Mouse (Mus musculus): ENCODE results near the gene Bach1. TPM values are rescaled to one million over a fixed set of nuclear protein-coding genes. Genes with fewer than 3 reads are reported as not detected.
A peak's percentile ranks its signal among the peaks of the same experiment; 100 is the strongest.

The Bach1 gene
- polyA plus RNA-seq, 1 experiment: 0.85 TPM

DNA sequence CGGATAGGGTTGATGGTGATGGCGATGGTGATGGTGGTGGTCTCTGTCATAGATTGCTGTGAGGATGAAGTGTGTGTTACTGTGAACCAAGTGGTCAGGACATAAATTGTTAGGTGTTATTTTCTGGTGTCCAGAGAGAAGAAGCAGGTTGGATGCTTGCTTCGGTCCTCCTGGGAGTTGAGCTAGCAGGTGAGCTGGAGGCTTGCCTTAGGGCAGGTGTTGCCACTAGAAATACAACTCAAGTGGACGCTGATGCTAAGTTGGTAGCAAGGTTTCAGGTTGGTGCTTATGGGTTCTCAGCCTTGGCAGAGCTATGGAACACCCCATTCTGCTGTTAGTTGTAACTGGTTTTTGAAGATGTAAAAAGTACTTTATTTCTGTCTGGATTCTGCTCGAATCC lies 4.1 kb downstream of the Bach1 start:
- Histone ChIP-seq H3K4me1 (ENCODE audit: control insufficient read depth) (peaks cover 83% of the 10 kb centered on the region), H3K9me3 (ENCODE audit: control insufficient read depth, low read length) (no peaks in the 10 kb centered on the region), H3K36me3 (ENCODE audit: control insufficient read depth) (peaks cover 33% of the 10 kb centered on the region), H3K27me3 (ENCODE audit: control insufficient read depth) (no peaks in the 10 kb centered on the region), H3K4me3 (replicated peaks) (peak overlapping the region; percentile 0)
- TF ChIP-seq TAL1 (IDR thresholded peaks at IDR 0.05; ENCODE audit: low read length) (no peak), GATA1 (IDR thresholded peaks at IDR 0.05; ENCODE audit: low read length) (no peak)

DNA sequence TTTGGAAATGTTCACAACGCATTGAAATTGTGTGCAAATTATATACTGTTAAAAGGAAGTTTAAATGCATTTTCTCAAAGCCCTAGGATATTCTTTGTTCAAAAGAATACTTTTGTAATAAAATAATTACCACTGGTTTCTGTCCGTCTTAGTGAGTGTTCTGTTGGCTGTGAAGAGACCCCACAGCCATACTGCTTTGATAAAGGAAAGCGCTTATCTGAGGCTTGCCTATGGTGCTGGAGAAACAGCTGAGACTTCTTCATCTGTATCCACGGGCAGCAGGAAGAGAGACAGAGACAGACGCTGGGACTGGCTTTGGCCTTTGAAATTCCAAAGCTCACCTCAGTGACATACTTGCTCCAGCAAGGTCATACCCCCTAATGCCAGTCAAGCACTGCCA lies 5.5 kb downstream of the Bach1 start:
- Histone ChIP-seq H3K9me3 (ENCODE audit: control insufficient read depth, low read length) (no peaks in the 10 kb centered on the region), H3K4me3 (replicated peaks) (peak overlapping the region; percentile 45), H3K36me3 (ENCODE audit: control insufficient read depth) (peaks cover 43% of the 10 kb centered on the region), H3K27me3 (ENCODE audit: control insufficient read depth) (no peaks in the 10 kb centered on the region), H3K4me1 (ENCODE audit: control insufficient read depth) (peaks cover 90% of the 10 kb centered on the region)
- TF ChIP-seq TAL1 (IDR thresholded peaks at IDR 0.05; ENCODE audit: low read length) (no peak), GATA1 (IDR thresholded peaks at IDR 0.05; ENCODE audit: low read length) (0 out of 2 replicates have a peak, but pooled peaks have one; percentile 14)

DNA sequence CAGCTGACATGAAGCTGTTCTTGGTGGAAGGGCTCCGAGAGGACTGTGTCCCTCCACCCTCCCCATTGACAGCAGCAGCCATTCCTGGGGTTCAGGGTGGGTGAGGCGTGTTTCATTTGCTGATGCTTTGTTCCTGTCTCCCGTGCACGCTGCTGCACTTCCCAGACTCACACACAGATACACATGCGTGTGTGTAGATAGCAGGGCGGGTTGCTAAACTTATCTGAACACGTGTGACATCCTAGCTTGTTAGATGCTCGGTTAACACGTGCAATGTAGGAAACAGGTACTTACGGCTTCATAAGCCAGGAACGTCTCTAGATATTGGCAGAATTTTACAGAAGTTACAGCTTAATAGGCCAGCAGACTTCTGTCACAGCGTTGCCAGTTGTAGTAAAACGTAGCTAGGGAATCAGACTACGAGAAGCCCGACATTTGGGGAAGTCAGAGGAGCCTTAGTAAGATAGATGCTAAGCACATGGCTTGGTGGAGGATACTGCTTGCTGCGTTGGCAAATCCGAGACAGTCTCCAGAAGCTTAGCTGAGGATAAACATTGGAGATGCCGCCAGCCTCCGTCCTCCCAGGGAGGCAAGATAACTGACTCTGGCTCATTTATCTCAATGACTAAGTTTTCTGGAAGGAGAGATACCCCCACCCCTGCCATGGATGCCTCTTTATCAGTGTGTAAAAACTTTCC lies 7.3 kb downstream of the Bach1 start:
- Histone ChIP-seq H3K4me3 (replicated peaks) (peak overlapping the region; percentile 57), H3K36me3 (ENCODE audit: control insufficient read depth) (peaks cover 50% of the 10 kb centered on the region), H3K9me3 (ENCODE audit: control insufficient read depth, low read length) (no peaks in the 10 kb centered on the region), H3K4me1 (ENCODE audit: control insufficient read depth) (peaks cover 96% of the 10 kb centered on the region), H3K27me3 (ENCODE audit: control insufficient read depth) (no peaks in the 10 kb centered on the region)
- peak; percentile 42; the same call in 2 of the 3 replicates for TF ChIP-seq TAL1 (IDR thresholded peaks at IDR 0.05; ENCODE audit: low read length)
- TF ChIP-seq GATA1 (IDR thresholded peaks at IDR 0.05; ENCODE audit: low read length): peak; percentile 45

DNA sequence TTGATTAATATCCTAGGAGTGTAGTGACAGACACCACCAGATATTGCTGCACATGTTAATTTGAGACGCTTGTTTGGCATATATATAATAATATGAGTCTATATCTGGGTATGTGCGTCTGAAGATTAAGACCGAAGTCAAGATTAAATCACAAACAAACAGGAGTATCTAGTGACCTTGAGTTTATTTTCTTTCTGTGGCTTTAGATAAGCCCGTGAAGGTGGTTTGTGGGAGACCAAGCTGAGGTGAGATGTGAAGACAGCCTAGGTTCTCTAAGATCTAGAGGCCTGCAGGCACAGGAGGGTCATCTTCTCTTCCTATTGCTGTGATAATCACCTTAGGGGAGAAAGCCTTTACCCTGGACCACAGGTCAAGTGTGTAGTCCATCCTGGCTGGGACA lies 8.6 kb downstream of the Bach1 start:
- peaks cover 95% of the 10 kb centered on the region for H3K4me1 ChIP-seq (ENCODE audit: control insufficient read depth)
- peak overlapping the region; percentile 45 for H3K4me3 ChIP-seq (replicated peaks)
- no peaks in the 10 kb centered on the region for H3K27me3 ChIP-seq (ENCODE audit: control insufficient read depth)

DNA sequence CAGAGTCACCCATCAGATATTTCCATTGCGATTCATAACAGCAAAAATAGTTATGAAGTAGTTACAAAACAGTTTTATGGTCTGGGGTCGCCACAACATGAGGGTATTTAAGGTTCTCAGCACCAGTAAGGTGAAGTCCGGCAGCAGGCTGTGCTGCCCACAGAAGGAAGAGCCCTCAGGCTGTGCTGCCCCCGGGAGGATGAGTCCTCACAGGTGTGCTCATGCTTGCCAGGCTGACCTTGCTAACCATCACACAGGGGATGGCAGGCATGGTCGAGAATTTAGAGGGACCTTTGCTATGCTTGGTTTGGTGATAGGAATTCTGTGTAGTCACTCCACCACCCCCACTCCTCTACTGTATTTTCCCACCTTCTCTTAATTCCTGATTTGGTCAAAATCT lies 9.8 kb downstream of the Bach1 start:
- Histone ChIP-seq H3K36me3 (ENCODE audit: control insufficient read depth) (peaks cover 45% of the 10 kb centered on the region), H3K4me1 (ENCODE audit: control insufficient read depth) (peaks cover 96% of the 10 kb centered on the region), H3K27me3 (ENCODE audit: control insufficient read depth) (no peaks in the 10 kb centered on the region), H3K9me3 (ENCODE audit: control insufficient read depth, low read length) (no peaks in the 10 kb centered on the region), H3K4me3 (replicated peaks) (no peak overlapping the region)
- TF ChIP-seq GATA1 (IDR thresholded peaks at IDR 0.05; ENCODE audit: low read length): no peak
- no peak for TF ChIP-seq TAL1 (IDR thresholded peaks at IDR 0.05; ENCODE audit: low read length)

More for the DNA sequence above, 8.6 kb downstream of the Bach1 start:
- no peak for TF ChIP-seq TAL1 (IDR thresholded peaks at IDR 0.05; ENCODE audit: low read length)
- no peak; the same call in 1 of the 2 replicates for TF ChIP-seq GATA1 (IDR thresholded peaks at IDR 0.05; ENCODE audit: low read length)
- H3K36me3 ChIP-seq (ENCODE audit: control insufficient read depth): peaks cover 48% of the 10 kb centered on the region
- no peaks in the 10 kb centered on the region for H3K9me3 ChIP-seq (ENCODE audit: control insufficient read depth, low read length)

DNA sequence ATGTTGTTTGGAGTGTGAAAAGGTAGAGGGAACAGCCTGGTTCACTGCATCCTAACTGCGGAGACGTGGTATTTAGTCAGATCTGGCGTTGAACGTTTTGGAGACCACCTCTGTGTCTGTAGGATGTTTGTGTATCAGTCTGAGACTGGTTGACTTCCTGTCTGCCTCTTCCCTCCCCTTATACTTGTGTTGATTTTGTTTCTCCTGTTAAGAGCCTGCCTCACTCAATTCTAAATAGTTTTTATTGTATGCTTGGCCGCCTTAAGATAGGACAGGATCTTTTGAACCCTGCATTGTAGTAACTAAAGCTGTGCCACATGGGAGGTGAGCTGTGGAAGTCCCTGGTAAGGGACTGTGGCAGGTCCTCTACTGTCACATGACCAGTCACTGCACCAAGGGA lies 10.4 kb downstream of the Bach1 start:
- Histone ChIP-seq H3K9me3 (ENCODE audit: control insufficient read depth, low read length) (no peaks in the 10 kb centered on the region), H3K36me3 (ENCODE audit: control insufficient read depth) (peaks cover 49% of the 10 kb centered on the region), H3K4me1 (ENCODE audit: control insufficient read depth) (peaks cover 96% of the 10 kb centered on the region), H3K27me3 (ENCODE audit: control insufficient read depth) (no peaks in the 10 kb centered on the region), H3K4me3 (replicated peaks) (no peak overlapping the region)
- no peak for TF ChIP-seq TAL1 (IDR thresholded peaks at IDR 0.05; ENCODE audit: low read length)
- TF ChIP-seq GATA1 (IDR thresholded peaks at IDR 0.05; ENCODE audit: low read length): no peak

DNA sequence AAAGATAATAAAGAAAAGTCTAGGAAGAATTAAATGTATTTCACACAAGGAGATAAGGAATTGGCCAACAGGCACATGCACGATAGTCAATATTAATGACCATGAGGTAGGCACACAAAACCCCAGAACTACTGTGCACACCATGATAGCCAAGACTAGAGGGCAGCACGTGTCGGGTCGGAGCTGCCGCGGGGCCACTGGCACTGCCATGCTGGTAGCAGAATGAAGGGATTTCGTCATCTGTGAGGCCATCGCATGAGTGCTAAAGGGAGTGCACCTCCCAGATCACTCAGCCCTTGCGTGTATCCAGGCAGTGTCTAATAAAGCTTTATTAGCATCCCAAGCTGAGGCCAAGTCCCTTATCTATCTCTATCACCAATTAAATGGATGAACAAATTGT lies 11.2 kb downstream of the Bach1 start:
- peaks cover 96% of the 10 kb centered on the region for H3K4me1 ChIP-seq (ENCODE audit: control insufficient read depth)
- no peaks in the 10 kb centered on the region for H3K9me3 ChIP-seq (ENCODE audit: control insufficient read depth, low read length)
- H3K36me3 ChIP-seq (ENCODE audit: control insufficient read depth): peaks cover 52% of the 10 kb centered on the region
- TF ChIP-seq GATA1 (IDR thresholded peaks at IDR 0.05; ENCODE audit: low read length) (no peak), TAL1 (IDR thresholded peaks at IDR 0.05; ENCODE audit: low read length) (no peak)
- H3K27me3 ChIP-seq (ENCODE audit: control insufficient read depth): no peaks in the 10 kb centered on the region
- H3K4me3 ChIP-seq (replicated peaks): no peak overlapping the region

DNA sequence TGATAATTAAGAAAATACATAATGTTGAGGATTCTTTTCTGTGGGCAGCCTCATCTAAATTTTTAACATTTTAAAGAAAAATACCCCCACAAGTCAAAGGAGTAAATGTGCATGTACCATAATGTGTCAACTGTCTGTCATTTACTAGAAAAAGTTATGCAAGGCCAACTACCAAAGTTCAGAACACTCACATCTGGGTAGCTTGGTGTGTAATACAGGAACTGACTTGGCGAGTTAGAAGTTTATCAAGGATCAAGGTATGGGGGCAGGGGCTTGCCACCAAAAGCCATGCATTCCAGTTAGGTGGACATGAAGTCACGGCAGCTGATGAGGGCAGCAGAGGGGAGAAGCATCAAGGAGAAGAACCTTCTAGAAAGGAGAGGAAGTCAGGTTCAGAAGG lies 13.2 kb downstream of the Bach1 start:
- Histone ChIP-seq H3K27me3 (ENCODE audit: control insufficient read depth) (no peaks in the 10 kb centered on the region), H3K4me1 (ENCODE audit: control insufficient read depth) (peaks cover 89% of the 10 kb centered on the region), H3K4me3 (replicated peaks) (peak overlapping the region; percentile 63), H3K9me3 (ENCODE audit: control insufficient read depth, low read length) (no peaks in the 10 kb centered on the region), H3K36me3 (ENCODE audit: control insufficient read depth) (peaks cover 69% of the 10 kb centered on the region)
- TF ChIP-seq GATA1 (IDR thresholded peaks at IDR 0.05; ENCODE audit: low read length) (no peak), TAL1 (IDR thresholded peaks at IDR 0.05; ENCODE audit: low read length) (no peak)

DNA sequence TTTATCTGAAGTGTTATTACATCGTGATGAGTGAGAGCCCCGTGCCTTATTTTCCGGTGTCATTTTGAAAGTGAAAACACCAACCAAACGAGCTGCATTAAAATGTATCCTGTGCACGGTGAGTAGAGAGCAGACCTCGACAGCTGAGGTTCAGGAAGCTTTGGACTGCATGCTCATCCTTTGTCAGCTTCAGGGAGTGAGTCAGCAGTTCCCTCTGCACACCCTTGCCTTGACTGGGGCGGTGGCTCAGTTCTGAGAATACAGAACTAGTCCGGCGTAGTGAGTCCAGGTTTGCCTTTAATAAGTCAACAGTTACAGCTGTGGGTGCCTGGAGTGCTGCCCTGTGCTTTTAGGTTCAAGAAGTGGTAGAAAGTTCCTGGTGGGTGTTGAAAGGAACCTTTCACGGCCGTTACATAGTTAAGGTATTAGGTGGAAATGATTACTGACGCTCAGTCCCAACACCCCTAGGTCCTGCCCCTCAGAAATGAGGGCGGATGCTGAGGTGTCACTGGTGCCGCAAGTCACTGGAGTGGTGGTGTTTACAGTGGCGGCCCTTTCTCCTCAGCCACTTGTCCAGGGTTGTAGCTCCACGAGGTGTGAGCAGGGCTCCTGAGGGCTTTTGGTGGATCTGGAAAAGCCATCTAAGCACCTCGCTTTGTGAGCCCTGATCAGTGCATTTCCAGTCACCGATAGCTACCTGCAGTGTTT lies 14.4 kb downstream of the Bach1 start:
- Histone ChIP-seq H3K4me3 (replicated peaks) (peak overlapping the region; percentile 63), H3K27me3 (ENCODE audit: control insufficient read depth) (no peaks in the 10 kb centered on the region), H3K4me1 (ENCODE audit: control insufficient read depth) (peaks cover 81% of the 10 kb centered on the region), H3K9me3 (ENCODE audit: control insufficient read depth, low read length) (no peaks in the 10 kb centered on the region), H3K36me3 (ENCODE audit: control insufficient read depth) (peaks cover 70% of the 10 kb centered on the region)
- TF ChIP-seq TAL1 (IDR thresholded peaks at IDR 0.05; ENCODE audit: low read length): no peak
- TF ChIP-seq GATA1 (IDR thresholded peaks at IDR 0.05; ENCODE audit: low read length): no peak
